Mouse (Mus musculus) right cerebral cortex, adult 2 months (tissue): ENCODE data around the gene Cfap36.

Experiments used
- DNase-seq, 2 experiments: peaks; one replicate each; pipeline ENCODE4 v3.0.0; 2021 to 2022; ENCODE audit warnings: low spot score in 2 of 2

Cfap36 gene

GRCm38 (mm10) chr11:29246883-29247650 is at the start of gene Cfap36:
TSS of gene Cfap36 (minus strand) at chr11:29247409.
- DNase-seq, result peak; percentile 92

DNA sequence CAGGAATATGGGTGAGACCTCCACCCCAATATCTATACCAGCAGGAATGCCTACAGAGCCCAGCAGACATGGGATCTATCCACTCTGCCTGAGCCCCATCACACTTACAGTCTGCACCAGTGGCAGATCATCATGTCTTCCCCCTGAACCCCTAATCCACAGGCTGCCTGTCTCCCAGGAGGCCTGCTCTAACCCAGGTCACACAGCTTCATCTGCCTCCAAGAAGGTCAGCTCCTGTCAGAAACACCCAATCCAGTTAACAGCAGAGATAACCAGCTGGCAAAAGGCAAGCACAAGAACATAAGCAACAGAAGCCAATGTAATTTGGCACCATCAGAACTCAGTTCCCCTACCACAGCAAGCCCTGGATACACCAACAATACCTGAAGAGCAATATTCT is 40.1 kb upstream of the Cfap36 start:
- DNase-seq, result no peak

- no peak for DNase-seq
Observed at GRCm38 (mm10) chr11:29286040-29286439, 38.8 kb upstream of the Cfap36 start.

- DNase-seq, result no peak
Observed at GRCm38 (mm10) chr11:29274758-29275157, 27.5 kb upstream of the Cfap36 start.

- peak; percentile 61 to 75 for DNase-seq
Observed at GRCm38 (mm10) chr11:29267824-29268223, 20.6 kb upstream of the Cfap36 start.

GRCm38 (mm10) chr11:29254643-29255042 is 7.4 kb upstream of the Cfap36 start:
- no peak for DNase-seq

- DNase-seq, result no peak
Observed at GRCm38 (mm10) chr11:29248386-29248785, 1.2 kb upstream of the Cfap36 start.

DNA sequence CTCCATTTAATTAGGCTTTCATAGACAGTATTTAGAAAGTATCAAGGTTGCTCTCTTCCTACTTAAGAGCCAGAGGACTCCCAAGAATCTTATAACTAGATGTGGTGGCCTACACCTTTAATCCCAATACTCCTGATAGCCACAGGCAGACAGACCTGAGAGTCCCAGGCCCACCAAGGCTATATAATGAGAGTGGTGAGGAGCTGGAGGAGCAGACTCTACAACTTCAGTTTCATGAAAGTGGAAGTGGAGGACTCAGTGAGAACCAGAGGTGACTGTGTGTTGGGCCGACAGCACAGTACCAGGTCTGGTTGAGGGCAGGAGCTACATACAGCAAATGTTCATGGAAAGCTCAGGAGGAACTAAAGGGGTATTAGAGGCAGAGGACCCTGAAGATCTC is 516 bp upstream of the Cfap36 start:
- no peak for DNase-seq

DNA sequence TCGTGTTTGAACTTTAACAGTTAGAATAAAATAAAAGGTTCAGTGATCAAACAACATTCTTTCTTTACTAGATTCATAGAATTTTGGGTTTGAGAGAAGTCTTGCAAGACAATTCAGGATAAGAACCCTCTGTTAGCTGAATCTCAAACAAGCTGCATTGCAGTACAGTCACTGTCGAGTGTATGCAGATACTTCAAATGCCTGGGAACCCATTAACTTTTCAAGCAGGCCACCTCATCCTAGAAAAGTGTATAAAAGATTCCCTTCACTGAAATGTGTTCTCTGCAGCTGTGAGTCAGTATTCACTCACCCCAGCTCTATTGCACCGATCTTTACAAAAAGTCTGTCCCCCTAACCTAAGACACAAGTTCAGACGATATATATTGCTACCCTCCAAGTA is 1.2 kb downstream of the Cfap36 start:
- DNase-seq, result no peak

- no peak for DNase-seq
Observed at GRCm38 (mm10) chr11:29241961-29242360, 5.2 kb downstream of the Cfap36 start.

GRCm38 (mm10) chr11:29239353-29239752 is 7.9 kb downstream of the Cfap36 start:
- no peak for DNase-seq

DNA sequence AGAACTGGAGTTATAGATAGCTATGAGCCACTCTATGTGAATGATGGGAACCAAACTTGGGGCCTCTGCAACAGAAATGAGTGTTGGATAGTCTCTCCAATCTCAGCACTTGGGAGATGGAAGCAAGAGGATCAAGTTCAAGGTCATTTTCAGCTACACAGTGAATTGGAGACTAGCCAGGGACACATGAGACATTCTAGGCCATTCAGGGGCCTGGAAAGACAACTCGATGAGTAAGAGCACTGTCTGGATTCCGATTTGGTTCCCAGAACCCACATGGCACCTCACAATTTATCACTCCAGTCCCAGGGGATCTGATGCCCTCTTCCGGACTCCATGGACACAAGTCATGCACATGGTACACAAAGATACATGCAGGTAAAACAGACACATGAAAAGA is 8.7 kb downstream of the Cfap36 start:
- DNase-seq, result no peak

DNA sequence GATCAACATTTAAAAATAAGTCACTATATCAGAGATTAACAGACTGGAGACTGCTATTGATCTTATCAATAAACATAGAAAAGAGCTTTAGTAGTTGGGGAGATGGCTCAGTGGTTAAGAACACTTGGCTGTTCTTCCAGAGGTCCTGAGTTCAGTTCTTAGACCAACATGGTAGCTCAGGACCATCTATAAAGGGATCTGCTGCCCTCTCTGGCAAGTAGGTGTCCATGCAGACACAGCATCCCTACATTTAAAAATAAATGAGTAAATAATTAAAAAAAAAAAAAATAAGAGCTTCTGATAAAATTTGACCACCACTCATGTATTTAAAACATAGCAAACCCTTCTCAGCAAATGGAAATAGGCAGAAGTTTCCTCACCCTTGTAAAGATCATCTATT is 9.2 kb downstream of the Cfap36 start:
- no peak for DNase-seq

DNA sequence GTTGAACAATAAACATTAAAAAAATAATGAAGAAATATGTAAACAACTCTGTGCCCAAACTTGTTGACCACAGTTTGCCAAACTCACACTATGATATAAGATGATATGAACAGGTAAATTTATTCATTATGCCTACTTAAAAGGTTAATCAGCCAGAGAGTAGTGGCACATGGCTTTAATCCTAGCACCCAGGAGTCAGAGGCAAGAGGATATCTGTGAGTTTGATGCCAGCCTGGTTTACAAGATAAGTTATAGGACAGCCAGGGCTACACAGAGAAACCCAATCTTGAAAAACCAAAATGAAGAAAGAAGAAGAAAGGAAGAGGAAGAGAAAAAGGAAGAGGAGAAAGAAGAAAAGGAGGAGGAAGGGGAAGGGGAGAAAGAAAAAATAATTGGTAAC is 9.8 kb downstream of the Cfap36 start:
- DNase-seq, result no peak

- no peak for DNase-seq
Observed at GRCm38 (mm10) chr11:29233569-29233968, 13.6 kb downstream of the Cfap36 start.

DNA sequence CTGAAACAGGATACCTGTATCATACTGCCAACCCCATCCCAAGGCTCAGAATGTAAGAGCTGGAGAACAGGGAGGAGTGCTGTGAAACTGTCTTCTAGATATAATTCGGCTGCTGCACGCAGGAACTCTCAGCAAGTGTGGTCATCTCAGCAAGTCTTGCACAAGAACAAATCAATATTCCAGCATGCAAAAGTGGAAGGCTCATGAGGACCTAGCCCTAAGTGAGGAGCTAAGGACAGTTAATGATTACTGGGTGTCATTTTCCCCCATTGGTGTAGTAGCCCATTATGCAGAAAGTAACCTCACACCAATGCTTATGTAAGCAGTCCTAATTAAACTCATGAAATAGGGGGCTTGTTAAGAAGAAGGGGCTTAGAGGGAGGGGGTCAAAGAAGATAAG is 18.3 kb downstream of the Cfap36 start:
- DNase-seq, result no peak

GRCm38 (mm10) chr11:29224754-29225153 is 22.5 kb downstream of the Cfap36 start:
- no peak for DNase-seq

DNA sequence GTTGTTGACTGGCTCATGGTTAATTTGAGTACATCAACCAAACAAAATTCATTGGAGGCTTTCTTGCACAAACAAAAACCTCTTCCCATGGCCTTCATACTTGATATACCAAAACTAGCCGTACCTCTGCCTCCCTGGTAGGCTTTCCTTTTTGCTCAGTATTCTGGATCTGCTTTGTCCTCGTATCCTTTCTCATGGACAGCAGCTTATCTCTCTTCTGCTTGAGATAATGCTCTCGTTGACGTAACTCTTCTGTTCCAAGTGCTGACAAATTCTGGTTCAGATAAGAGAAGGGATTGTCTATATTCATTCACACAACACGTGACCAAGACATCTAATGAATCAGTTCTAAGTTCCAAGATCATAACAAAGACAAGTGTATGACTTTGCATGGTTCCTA is 24.9 kb downstream of the Cfap36 start:
- DNase-seq, result no peak

DNA sequence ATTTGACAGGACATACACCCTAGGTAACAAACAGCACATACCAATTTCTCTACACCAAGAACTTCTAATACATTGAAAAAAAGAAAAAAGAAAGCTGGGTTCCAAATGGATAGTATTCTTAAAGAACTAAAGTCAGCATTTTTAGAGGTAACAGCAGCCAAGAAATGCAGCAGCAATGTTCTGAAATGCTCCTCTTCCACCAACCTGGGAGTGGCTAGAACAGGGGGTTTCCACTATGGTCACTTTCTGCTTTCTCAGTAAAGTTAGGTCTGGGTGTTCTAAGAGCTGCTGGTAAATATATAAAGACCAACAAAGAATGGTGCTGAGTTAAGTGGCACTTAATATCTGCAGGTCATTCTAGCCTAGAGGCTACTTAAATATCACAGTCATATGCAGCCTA is 28.2 kb downstream of the Cfap36 start:
- no peak for DNase-seq

DNA sequence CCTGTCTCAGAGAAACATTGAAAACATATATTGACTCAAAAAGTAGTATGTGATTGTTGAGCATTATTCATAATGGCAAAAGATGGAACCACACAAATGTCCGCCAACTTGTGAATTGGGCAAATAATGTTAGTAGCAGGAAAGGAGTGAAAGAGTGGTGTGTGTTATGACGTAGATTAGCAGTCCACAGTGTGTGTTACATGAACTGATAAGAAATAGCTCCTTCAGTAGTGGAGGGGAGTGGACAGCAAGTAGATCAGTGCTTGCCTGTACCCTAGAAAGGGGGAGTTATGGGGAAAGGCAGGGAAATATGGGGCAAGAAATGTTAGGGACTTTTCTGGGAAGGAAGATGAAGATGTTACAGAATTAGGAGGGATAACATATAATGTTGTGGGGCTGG is 31.0 kb downstream of the Cfap36 start:
- no peak for DNase-seq

DNA sequence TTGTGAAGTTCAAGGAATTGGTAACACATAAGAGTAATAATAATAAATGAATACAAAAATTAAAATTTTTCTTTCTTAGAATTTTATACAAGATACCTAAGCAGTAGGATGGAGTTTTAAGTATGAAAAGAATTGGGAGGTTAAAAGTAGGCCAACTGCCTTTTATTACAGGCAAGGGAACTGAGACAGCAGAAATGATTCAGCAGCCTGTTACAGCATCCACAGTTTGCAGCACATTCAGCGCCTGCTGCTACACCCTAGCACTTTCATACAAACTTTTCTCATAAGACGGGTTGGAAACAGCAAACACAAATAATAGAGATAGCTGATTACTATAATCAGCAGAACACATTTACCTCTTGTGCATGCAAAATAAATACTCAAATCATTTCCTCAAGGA is 37.4 kb downstream of the Cfap36 start:
- DNase-seq, result no peak

DNA sequence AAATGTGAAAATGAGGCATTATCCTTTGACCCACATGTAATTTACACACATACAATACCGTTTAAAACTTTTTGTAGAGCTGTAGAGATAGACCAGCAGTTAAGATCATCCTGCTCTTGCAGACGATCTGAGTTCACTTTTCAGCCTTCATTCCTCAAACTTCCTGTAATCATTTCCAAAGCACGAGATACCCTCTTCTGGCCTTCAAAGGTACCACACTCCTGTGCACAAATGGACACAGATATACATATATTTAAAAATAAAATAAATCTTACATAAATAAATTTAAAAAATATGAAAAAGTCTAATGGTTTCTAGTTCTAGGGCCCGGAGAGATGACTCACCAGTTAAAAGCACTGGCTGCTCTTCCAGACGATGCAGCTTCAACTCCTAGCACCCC is 43.6 kb downstream of the Cfap36 start:
- no peak for DNase-seq

DNA sequence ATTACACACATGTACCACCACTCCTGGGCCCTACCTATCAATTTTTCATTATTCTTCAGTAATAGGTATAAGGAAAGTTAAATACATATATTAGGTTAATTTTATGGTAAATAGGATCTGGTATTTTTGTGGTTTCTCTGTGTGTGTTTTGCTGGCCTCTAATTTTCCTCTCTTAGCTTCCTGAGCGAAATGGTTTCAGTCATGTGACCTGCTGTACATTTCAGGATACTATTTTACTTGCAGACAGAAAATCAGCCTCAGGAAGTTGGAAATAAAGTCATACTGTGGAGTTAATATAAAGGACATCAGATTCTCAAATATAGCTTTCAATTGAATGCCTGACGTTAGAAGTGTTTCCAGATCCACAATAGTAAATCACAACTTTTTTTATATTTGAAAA is 58.2 kb downstream of the Cfap36 start:
- no peak for DNase-seq

DNA sequence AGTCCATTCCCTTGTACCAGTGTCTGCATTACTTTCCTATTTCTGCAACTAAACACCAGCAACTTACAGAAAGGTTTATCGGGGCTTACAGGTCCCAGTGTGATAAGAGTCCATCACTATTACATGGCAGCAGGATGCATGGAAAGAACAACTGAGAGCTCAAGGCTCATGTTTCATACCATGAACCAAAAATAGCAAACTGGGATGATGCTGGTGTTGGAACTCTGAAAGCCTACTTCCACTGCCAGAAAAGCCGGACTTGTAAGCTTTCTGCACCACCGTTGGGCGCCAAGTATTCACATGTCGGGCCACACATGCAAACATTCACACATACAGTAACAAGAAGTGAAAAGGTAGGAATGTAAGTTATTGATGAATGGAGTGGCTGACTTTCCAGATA is 65.5 kb downstream of the Cfap36 start:
- DNase-seq, result no peak
